ENCODE assay signal across 23 mouse cellular contexts in genomic region chr4:93849178-93849577, GRCm38 (mm10).
DNase-seq lines count a peak whose midpoint lies in the region; ATAC-seq and TF ChIP-seq lines count a peak whose summit lies in the region.
"Had no signal": no experiment of that assay in that cellular context is flagged by ENCODE, and none has a peak within 500 bp of the region (broad histone marks: within the 10 kb centered on the region; RNA-seq: fewer than 3 reads in every experiment).

No protein-coding gene starts in this region.

- TF ChIP-seq POLR2A in MEL (IDR thresholded peaks at IDR 0.05; ENCODE audit: control insufficient read depth in 1 of 2, insufficient read depth in 1 of 2, low read depth in 1 of 2, low read length in 2 of 2, poor library complexity in 1 of 2), result no peak

- no peaks in the 10 kb centered on the region for H3K4me1 ChIP-seq in G1E (ENCODE audit: insufficient read depth, low read depth, low read length)
- H3K4me1 ChIP-seq in MEL (ENCODE audit: control insufficient read depth in 1 of 2, insufficient read depth in 2 of 2, low read length in 2 of 2), result no peaks in the 10 kb centered on the region; a peak in 1 of 4 replicates

- peak; percentile 40; the same call in 1 of the 2 replicates for ATAC-seq in G1E (ENCODE audit: extremely low read depth, insufficient number of reproducible peaks, low FRiP score, poor library complexity, severe bottlenecking)
- ATAC-seq in granulocyte monocyte progenitor cell, adult 5-6 weeks (replicated peaks; ENCODE audit: poor library complexity, severe bottlenecking), result no peak
- ATAC-seq: activated CD4-positive, CD25-positive, alpha-beta regulatory T cell, adult 4 months; CD4-positive, CD25-positive, alpha-beta regulatory T cell, adult 4 months; Patski had no signal

- H3K36me3 ChIP-seq in G1E (replicated peaks), result no peaks in the 10 kb centered on the region
- H3K36me3 ChIP-seq in MEL (ENCODE audit: control insufficient read depth in 1 of 2, insufficient read depth in 2 of 2, low read length in 2 of 2), result peaks cover 0 to 4% of the 10 kb centered on the region in 2 experiments; a peak in 2 of 4 replicates

- H3K4me3 ChIP-seq in G1E (ENCODE audit: low read depth, low read length), result no peak overlapping the region
- no peak overlapping the region for H3K4me3 ChIP-seq in MEL (ENCODE audit: control insufficient read depth in 1 of 2, insufficient read depth in 1 of 2, low read depth in 2 of 2, low read length in 2 of 2)

- TF ChIP-seq EP300 in MEL (IDR thresholded peaks at IDR 0.05; ENCODE audit: low read depth in 1 of 2, low read length in 2 of 2), result peak; percentile 75 to 88

- TF ChIP-seq CTCF in G1E (IDR thresholded peaks at IDR 0.05; ENCODE audit: low read depth, low read length) (no peak), MEL (IDR thresholded peaks at IDR 0.05 in 2 of 3, conservative IDR thresholded peaks at IDR 0.05 in 1 of 3; ENCODE audit: control insufficient read depth in 1 of 3, insufficient read depth in 1 of 3, low read depth in 2 of 3, low read length in 3 of 3, poor library complexity in 1 of 3, severe bottlenecking in 1 of 3) (no peak)

- no peaks in the 10 kb centered on the region for H3K27me3 ChIP-seq in G1E (ENCODE audit: insufficient read depth, low read length)
- H3K27me3 ChIP-seq in MEL (ENCODE audit: control insufficient read depth in 1 of 2, insufficient read depth in 2 of 2, low read length in 2 of 2), result no peaks in the 10 kb centered on the region
- H3K27me3 ChIP-seq: CH12.LX, Patski had no signal

- DNase-seq in G1E (ENCODE audit: low spot score), result no peak
- DNase-seq in MEL (ENCODE audit: low read depth, low spot score), result peak; percentile 75
- peak; percentile 79 for DNase-seq in MEL-GATA-1-ER (ENCODE audit: extremely low read depth, low read depth)
- no peak for DNase-seq in urinary bladder, postnatal 36 days (ENCODE audit: low spot score in 2 of 2)
- DNase-seq in adrenal gland, postnatal 10 days, result no peak
- DNase-seq: adrenal gland, adult 2 months; adrenal gland, adult 8-10 months; adrenal gland, postnatal 14 days; adrenal gland, postnatal 25 days; adrenal gland, postnatal 36 days; B cell, adult 2 months; cerebellum, adult 11 months; cerebellum, adult 11-12 months; cerebellum, adult 18-20 months; cerebellum, adult 2 months; cerebellum, adult 8-10 months; cerebellum, adult 9-10 months; cerebellum, adult 9-11 months had no signal

- TF ChIP-seq RAD21 in MEL (IDR thresholded peaks at IDR 0.05; ENCODE audit: low read depth, low read length), result no peak

- no peaks in the 10 kb centered on the region for H3K79me2 ChIP-seq in MEL (ENCODE audit: control insufficient read depth, insufficient read depth, low read length, poor library complexity)

- no peak overlapping the region for H3K9ac ChIP-seq in MEL (ENCODE audit: control insufficient read depth, low read depth, low read length, poor library complexity, severe bottlenecking)

- H3K27ac ChIP-seq in MEL (ENCODE audit: control insufficient read depth, low read depth, low read length), result no peak overlapping the region

- H3K9me3 ChIP-seq in G1E (replicated peaks), result no peaks in the 10 kb centered on the region
- no peaks in the 10 kb centered on the region for H3K9me3 ChIP-seq in MEL (replicated peaks; ENCODE audit: insufficient read depth, low read length)

TF ChIP-seq in MEL, 35 proteins besides CTCF, POLR2A, EP300 and RAD21:
- TF ChIP-seq JUND (IDR thresholded peaks at IDR 0.05; ENCODE audit: low read depth, low read length) (no peak), SIN3A (IDR thresholded peaks at IDR 0.05; ENCODE audit: low read length) (peak; percentile 57; the same call in 1 of the 2 replicates), BHLHE40 (IDR thresholded peaks at IDR 0.05; ENCODE audit: borderline replicate concordance, low read depth, low read length) (no peak), ETS1 (IDR thresholded peaks at IDR 0.05; ENCODE audit: low read depth, low read length) (peak; percentile 51; the same call in 1 of the 2 replicates), TBP (IDR thresholded peaks at IDR 0.05; ENCODE audit: low read depth, low read length) (no peak), E2F4 (IDR thresholded peaks at IDR 0.05; ENCODE audit: borderline replicate concordance, low read depth, low read length) (no peak), CHD2 (IDR thresholded peaks at IDR 0.05; ENCODE audit: low read length) (no peak), ZNF384 (IDR thresholded peaks at IDR 0.05; ENCODE audit: low read depth, low read length) (peak; percentile 92), ELF1 (IDR thresholded peaks at IDR 0.05; ENCODE audit: low read depth, low read length) (no peak), USF1 (IDR thresholded peaks at IDR 0.05; ENCODE audit: low read depth, low read length) (no peak), MEF2A (IDR thresholded peaks at IDR 0.05; ENCODE audit: extremely low read depth, insufficient replicate concordance, low read depth, low read length, poor library complexity, severe bottlenecking) (no peak), USF2 (IDR thresholded peaks at IDR 0.05; ENCODE audit: borderline replicate concordance in 1 of 2, insufficient read depth in 1 of 2, low read depth in 1 of 2, low read length in 2 of 2) (no peak), NRF1 (IDR thresholded peaks at IDR 0.05; ENCODE audit: insufficient read depth, low read depth, low read length, poor library complexity, severe bottlenecking) (no peak), MYB (IDR thresholded peaks at IDR 0.05; ENCODE audit: low read depth, low read length) (no peak), HCFC1 (IDR thresholded peaks at IDR 0.05; ENCODE audit: low read depth, low read length) (no peak), SMC3 (IDR thresholded peaks at IDR 0.05; ENCODE audit: low read depth, low read length) (no peak), UBTF (IDR thresholded peaks at IDR 0.05; ENCODE audit: borderline replicate concordance, insufficient read depth, low read depth, low read length) (no peak), GABPA (IDR thresholded peaks at IDR 0.05; ENCODE audit: low read depth, low read length) (no peak), MXI1 (IDR thresholded peaks at IDR 0.05; ENCODE audit: low read depth, low read length) (no peak), TAL1 (IDR thresholded peaks at IDR 0.05; ENCODE audit: low read length) (peak; percentile 51), POLR2AphosphoS5 (IDR thresholded peaks at IDR 0.05; ENCODE audit: borderline replicate concordance, low read depth, low read length) (no peak), MAFK (IDR thresholded peaks at IDR 0.05; ENCODE audit: borderline replicate concordance, low read depth, low read length) (no peak), GATA1 (IDR thresholded peaks at IDR 0.05; ENCODE audit: low read depth, low read length) (peak; percentile 68; the same call in 1 of the 2 replicates), ZC3H11A (IDR thresholded peaks at IDR 0.05; ENCODE audit: low read depth, low read length) (no peak), MAX (IDR thresholded peaks at IDR 0.05; ENCODE audit: low read length) (no peak), NELFE (IDR thresholded peaks at IDR 0.05; ENCODE audit: low read depth, low read length) (no peak), TCF12 (IDR thresholded peaks at IDR 0.05; ENCODE audit: low read depth, low read length) (peak; percentile 51), ZMIZ1 (IDR thresholded peaks at IDR 0.05; ENCODE audit: low read depth, low read length) (no peak), POLR2AphosphoS2 (IDR thresholded peaks at IDR 0.05; ENCODE audit: low read length) (no peak), ZKSCAN1 (IDR thresholded peaks at IDR 0.05; ENCODE audit: low read depth, low read length) (no peak), MYC (IDR thresholded peaks at IDR 0.05; ENCODE audit: low read depth, low read length) (peak; percentile 78; the same call in 1 of the 2 replicates), KAT2A (conservative IDR thresholded peaks at IDR 0.05; ENCODE audit: low read depth, low read length) (no peak), RCOR1 (IDR thresholded peaks at IDR 0.05; ENCODE audit: low read depth, low read length) (0 out of 2 replicates have a peak, but pooled peaks have one; percentile 48), CHD1 (IDR thresholded peaks at IDR 0.05; ENCODE audit: low read depth, low read length) (no peak), MAZ (IDR thresholded peaks at IDR 0.05; ENCODE audit: low read depth, low read length) (no peak)

Comparison
In these comparisons a context has a peak if more than half of its experiments do, and no peak if none do; other contexts are left out.
1. DNase-seq: peak in MEL (single experiment) and MEL-GATA-1-ER (single experiment); none in G1E (single experiment), urinary bladder, postnatal 36 days (0 of 2) and adrenal gland, postnatal 10 days (single experiment).